Mouse (Mus musculus) forebrain, embryonic 13.5 days (tissue): ENCODE data around the gene Dpy19l3. TPM values are rescaled to one million over a fixed set of nuclear protein-coding genes. Genes with fewer than 3 reads are reported as not detected.

Source experiments
- ATAC-seq: fragments of 200-750 bp; cut with Nextera tagmentation; 2 replicates; pipeline ENCODE4 v1.8.0; 2017
- H3K27ac ChIP-seq: fragments of 300-500 bp; sonication (generic); 2 replicates; pipeline ENCODE4 v1.5.1; 2015; ENCODE audit warnings: inconsistent platforms, mild to moderate bottlenecking, moderate library complexity
- H3K27me3 ChIP-seq: fragments of 300-500 bp; sonication (generic); 2 replicates; pipeline ENCODE4 v1.6.1; 2015; ENCODE audit warnings: mild to moderate bottlenecking, inconsistent platforms
- H3K36me3 ChIP-seq: fragments of 300-500 bp; sonication (generic); 2 replicates; pipeline ENCODE4 v1.6.1; 2015; ENCODE audit warnings: mild to moderate bottlenecking, inconsistent platforms; ENCODE audit not compliant: poor library complexity, severe bottlenecking
- H3K4me1 ChIP-seq: fragments of 300-500 bp; sonication (generic); 2 replicates; pipeline ENCODE4 v1.6.1; 2015; ENCODE audit warnings: inconsistent platforms
- H3K4me2 ChIP-seq: fragments of 300-500 bp; sonication (generic); 2 replicates; pipeline ENCODE4 v1.6.1; 2015; ENCODE audit warnings: inconsistent platforms, mild to moderate bottlenecking, moderate library complexity
- H3K4me3 ChIP-seq: fragments of 300-500 bp; sonication (generic); 2 replicates; pipeline ENCODE4 v1.5.1; 2015; ENCODE audit warnings: mild to moderate bottlenecking, inconsistent platforms
- H3K9ac ChIP-seq: fragments of 300-500 bp; sonication (generic); 2 replicates; pipeline ENCODE4 v1.6.1; 2015; ENCODE audit warnings: mild to moderate bottlenecking, inconsistent platforms
- H3K9me3 ChIP-seq: fragments of 300-500 bp; sonication (generic); replicated peaks from 2 replicates; pipeline ENCODE4 v1.6.1; 2016; ENCODE audit warnings: inconsistent platforms
- WGBS: fragments of 180-500 bp; shearing (Covaris S2); methylation state at CpG from one replicate; pipeline ENCODE4 v1.1.7; 2015; 5-methylcytosine and 5-hydroxymethylcytosine counted together
- polyA plus RNA-seq: library from polyadenylated mRNA; unstranded; fragments of >200 nt; fragmentation: Nextera tagmentation; extraction: Ambion mirVana; gene quantifications from 2 replicates; pipeline ENCODE4 v1.2.1, GENCODE M21; 2015

Dpy19l3 gene
- polyA plus RNA-seq, 1 experiment from 2014 or later = 31.3 TPM

- no peak overlapping the region for H3K4me3 ChIP-seq
- H3K36me3 ChIP-seq = no peaks in the 10 kb centered on the region
- no peak overlapping the region for H3K9ac ChIP-seq
- peaks cover 3% of the 10 kb centered on the region; the same call in 1 of the 2 replicates for H3K9me3 ChIP-seq
- H3K4me2 ChIP-seq = peak overlapping the region; percentile 34
- H3K27me3 ChIP-seq = no peaks in the 10 kb centered on the region
- peaks cover 52% of the 10 kb centered on the region for H3K4me1 ChIP-seq
- H3K27ac ChIP-seq = peak overlapping the region; percentile 85
- ATAC-seq = peak; percentile 85
- 38% methylated on average over 6 of the region's 6 CpGs for WGBS
Observed at GRCm38 (mm10) chr7:35683409-35684122, 70.7 kb downstream of the Dpy19l3 start.

- Histone ChIP-seq H3K4me2 (no peak overlapping the region), H3K4me3 (no peak overlapping the region), H3K36me3 (no peaks in the 10 kb centered on the region), H3K9me3 (peaks cover 3% of the 10 kb centered on the region; the same call in 1 of the 2 replicates), H3K27ac (no peak overlapping the region; the same call in 1 of the 2 replicates), H3K4me1 (peaks cover 32% of the 10 kb centered on the region), H3K9ac (no peak overlapping the region), H3K27me3 (no peaks in the 10 kb centered on the region)
- 83% methylated on average over 3 of the region's 3 CpGs for WGBS
- ATAC-seq = no peak
Observed at GRCm38 (mm10) chr7:35681559-35681958, 72.7 kb downstream of the Dpy19l3 start.

- Histone ChIP-seq H3K9me3 (peaks cover 3% of the 10 kb centered on the region; the same call in 1 of the 2 replicates), H3K4me3 (no peak overlapping the region), H3K4me1 (peaks cover 8% of the 10 kb centered on the region), H3K36me3 (no peaks in the 10 kb centered on the region), H3K4me2 (no peak overlapping the region), H3K9ac (no peak overlapping the region), H3K27ac (no peak overlapping the region), H3K27me3 (no peaks in the 10 kb centered on the region)
- 86% methylated on average over 4 of the region's 4 CpGs for WGBS
- ATAC-seq = no peak
Observed at GRCm38 (mm10) chr7:35678976-35679375, 75.3 kb downstream of the Dpy19l3 start.

GRCm38 (mm10) chr7:35668066-35669041, 85.9 kb downstream of the Dpy19l3 start:
- Histone ChIP-seq H3K4me2 (peak overlapping the region; percentile 24), H3K27ac (peak overlapping the region; percentile 74), H3K4me3 (no peak overlapping the region), H3K9me3 (peaks cover 4% of the 10 kb centered on the region; the same call in 1 of the 2 replicates), H3K36me3 (no peaks in the 10 kb centered on the region), H3K27me3 (no peaks in the 10 kb centered on the region), H3K9ac (no peak overlapping the region), H3K4me1 (peaks cover 41% of the 10 kb centered on the region)
- WGBS = 16% methylated on average over 18 of the region's 18 CpGs
- ATAC-seq = peak; percentile 77

- Histone ChIP-seq H3K4me2 (no peak overlapping the region), H3K27me3 (no peaks in the 10 kb centered on the region), H3K9ac (no peak overlapping the region), H3K27ac (peak overlapping the region; percentile 32; the same call in 1 of the 2 replicates), H3K4me1 (peaks cover 34% of the 10 kb centered on the region), H3K4me3 (no peak overlapping the region), H3K9me3 (peaks cover 9% of the 10 kb centered on the region; the same call in 1 of the 2 replicates), H3K36me3 (no peaks in the 10 kb centered on the region)
- WGBS = 30% methylated on average over 16 of the region's 16 CpGs
- 0 out of 2 replicates have a peak, but pooled peaks have one; percentile 46 for ATAC-seq
Observed at GRCm38 (mm10) chr7:35663790-35664376, 90.4 kb downstream of the Dpy19l3 start.

- peaks cover 11% of the 10 kb centered on the region for H3K4me1 ChIP-seq
- H3K9me3 ChIP-seq = 0 out of 2 replicates have a peak, but pooled peaks cover 5% of the 10 kb centered on the region
- ATAC-seq = no peak
- no peak overlapping the region for H3K4me3 ChIP-seq
- H3K27me3 ChIP-seq = no peaks in the 10 kb centered on the region
- H3K36me3 ChIP-seq = no peaks in the 10 kb centered on the region
- H3K4me2 ChIP-seq = no peak overlapping the region
- 59% methylated on average over 3 of the region's 3 CpGs for WGBS
- no peak overlapping the region for H3K9ac ChIP-seq
- H3K27ac ChIP-seq = no peak overlapping the region
Observed at GRCm38 (mm10) chr7:35659173-35659572, 95.1 kb downstream of the Dpy19l3 start.

GRCm38 (mm10) chr7:35657829-35658228, 96.4 kb downstream of the Dpy19l3 start:
- no peaks in the 10 kb centered on the region for H3K36me3 ChIP-seq
- no peaks in the 10 kb centered on the region for H3K4me1 ChIP-seq
- no peak overlapping the region for H3K27ac ChIP-seq
- WGBS = 52% methylated on average over 6 of the region's 6 CpGs
- H3K4me2 ChIP-seq = no peak overlapping the region
- 0 out of 2 replicates have a peak, but pooled peaks cover 5% of the 10 kb centered on the region for H3K9me3 ChIP-seq
- H3K27me3 ChIP-seq = no peaks in the 10 kb centered on the region
- no peak for ATAC-seq
- H3K9ac ChIP-seq = no peak overlapping the region
- H3K4me3 ChIP-seq = no peak overlapping the region

- Histone ChIP-seq H3K9me3 (no peaks in the 10 kb centered on the region), H3K36me3 (no peaks in the 10 kb centered on the region), H3K4me1 (peaks cover 3% of the 10 kb centered on the region; the same call in 1 of the 2 replicates), H3K27ac (no peak overlapping the region), H3K27me3 (no peaks in the 10 kb centered on the region), H3K4me3 (no peak overlapping the region), H3K4me2 (no peak overlapping the region), H3K9ac (no peak overlapping the region)
- no peak for ATAC-seq
- WGBS = 82% methylated on average over 10 of the region's 10 CpGs
Observed at GRCm38 (mm10) chr7:35651583-35652270, 102.5 kb downstream of the Dpy19l3 start.

- H3K9me3 ChIP-seq = no peaks in the 10 kb centered on the region
- no peaks in the 10 kb centered on the region for H3K36me3 ChIP-seq
- no peak overlapping the region for H3K27ac ChIP-seq
- H3K4me3 ChIP-seq = no peak overlapping the region
- ATAC-seq = no peak
- 74% methylated on average over 11 of the region's 11 CpGs for WGBS
- H3K4me1 ChIP-seq = peaks cover 11% of the 10 kb centered on the region
- no peak overlapping the region; the same call in 1 of the 2 replicates for H3K9ac ChIP-seq
- H3K27me3 ChIP-seq = no peaks in the 10 kb centered on the region
- H3K4me2 ChIP-seq = no peak overlapping the region
Observed at GRCm38 (mm10) chr7:35650716-35651410, 103.4 kb downstream of the Dpy19l3 start.

- 45% methylated on average over 3 of the region's 3 CpGs for WGBS
- Histone ChIP-seq H3K4me1 (peaks cover 14% of the 10 kb centered on the region), H3K4me3 (no peak overlapping the region), H3K27ac (no peak overlapping the region), H3K9ac (no peak overlapping the region), H3K27me3 (no peaks in the 10 kb centered on the region), H3K9me3 (no peaks in the 10 kb centered on the region), H3K4me2 (no peak overlapping the region), H3K36me3 (peaks cover 17% of the 10 kb centered on the region)
- no peak for ATAC-seq
Observed at GRCm38 (mm10) chr7:35649071-35649470, 105.2 kb downstream of the Dpy19l3 start.
